Mouse (Mus musculus) kidney, embryonic 14.5 days (tissue): ENCODE data around the gene Ttc41. TPM values are rescaled to one million over a fixed set of nuclear protein-coding genes. Genes with fewer than 3 reads are reported as not detected.
A peak's percentile ranks its signal among the peaks of the same experiment; 100 is the strongest.

ENCODE experiments used
- ATAC-seq: fragments of 200-750 bp; cut with Nextera tagmentation; 2 replicates; pipeline ENCODE4 v1.8.0; 2017; ENCODE audit warnings: moderate number of reproducible peaks, mild to moderate bottlenecking, moderate TSS enrichment, moderate library complexity; ENCODE audit not compliant: low FRiP score, low TSS enrichment
- H3K27ac ChIP-seq: fragments of 300-500 bp; sonication (generic); 2 replicates; pipeline ENCODE4 v1.5.1; 2014; ENCODE audit warnings: low read depth, mild to moderate bottlenecking, low read length, moderate library complexity, mixed read lengths
- H3K27me3 ChIP-seq: fragments of 300-500 bp; sonication (generic); 2 replicates; pipeline ENCODE4 v1.6.1; 2014; ENCODE audit warnings: mild to moderate bottlenecking, low read length; ENCODE audit not compliant: control insufficient read depth, insufficient read depth
- H3K36me3 ChIP-seq: fragments of 300-500 bp; sonication (generic); 2 replicates; pipeline ENCODE4 v1.6.1; 2014; ENCODE audit warnings: low read length, mixed read lengths; ENCODE audit not compliant: control insufficient read depth, insufficient read depth
- H3K4me1 ChIP-seq: fragments of 300-500 bp; sonication (generic); 2 replicates; pipeline ENCODE4 v1.6.1; 2014; ENCODE audit warnings: low read length, mixed read lengths; ENCODE audit not compliant: control insufficient read depth, insufficient read depth
- H3K4me2 ChIP-seq: fragments of 300-500 bp; sonication (generic); replicated peaks from 2 replicates; pipeline ENCODE4 v1.6.1; 2014; ENCODE audit warnings: low read depth, mild to moderate bottlenecking, low read length
- H3K4me3 ChIP-seq: fragments of 300-500 bp; sonication (generic); 2 replicates; pipeline ENCODE4 v1.5.1; 2014; ENCODE audit warnings: mild to moderate bottlenecking, low read length
- H3K9ac ChIP-seq: fragments of 300-500 bp; sonication (generic); 2 replicates; pipeline ENCODE4 v1.6.1; 2014; ENCODE audit warnings: low read depth, mild to moderate bottlenecking, low read length, moderate library complexity
- H3K9me3 ChIP-seq: fragments of 300-500 bp; sonication (generic); 2 replicates; pipeline ENCODE4 v1.6.1; 2016; ENCODE audit warnings: low read length; ENCODE audit not compliant: control insufficient read depth
- WGBS: fragments of 180-500 bp; shearing (Covaris S2); extraction: QIAGEN DNeasy Blood & Tissue Kit; methylation state at CpG from one replicate; pipeline ENCODE4 v1.1.7; 2014; 5-methylcytosine and 5-hydroxymethylcytosine counted together
- polyA plus RNA-seq: library from polyadenylated mRNA; unstranded; fragments of >200 nt; fragmentation: Nextera tagmentation; extraction: Ambion mirVana; gene quantifications from 2 replicates; pipeline ENCODE4 v1.2.1, GENCODE M21; 2014

Gene Ttc41
- polyA plus RNA-seq, 1 experiment from 2014 or later, result 1.2 TPM

DNA sequence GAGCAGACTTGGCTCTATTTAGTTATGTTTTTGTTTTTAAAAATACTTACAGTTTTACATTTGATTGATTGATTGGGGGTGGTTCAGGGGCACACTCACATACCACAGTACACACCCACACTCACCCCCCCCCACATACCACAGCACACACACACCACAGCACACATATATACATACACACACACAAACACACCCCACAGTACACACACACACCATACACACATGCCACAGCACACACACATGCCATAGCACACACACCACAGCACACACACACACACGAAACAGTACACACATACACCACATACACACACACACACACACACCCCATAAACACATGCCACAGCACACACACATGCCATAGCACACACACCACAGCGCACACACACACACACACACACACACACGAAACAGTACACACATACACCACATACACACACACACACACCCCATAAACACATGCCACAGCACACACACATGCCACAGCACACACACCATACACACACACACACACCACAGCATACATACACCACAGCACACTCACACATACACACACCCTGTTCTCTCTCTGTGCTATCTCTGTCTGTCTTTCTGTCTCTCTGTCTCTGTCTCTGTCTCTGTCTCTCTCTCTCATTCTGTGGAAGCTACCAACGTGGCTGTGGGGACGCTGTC, 90.6 kb downstream of the Ttc41 start:
- Histone ChIP-seq H3K9ac (no peak overlapping the region), H3K27me3 (no peaks in the 10 kb centered on the region), H3K4me3 (no peak overlapping the region), H3K27ac (no peak overlapping the region), H3K4me1 (no peaks in the 10 kb centered on the region), H3K4me2 (no peak overlapping the region), H3K9me3 (no peaks in the 10 kb centered on the region), H3K36me3 (no peaks in the 10 kb centered on the region)
- WGBS, result 95% methylated on average over 5 of the region's 5 CpGs
- ATAC-seq, result no peak

GRCm38 (mm10) chr10:86807362-86807761, 101.8 kb downstream of the Ttc41 start:
- Histone ChIP-seq H3K27me3 (no peaks in the 10 kb centered on the region), H3K4me1 (peaks cover 9% of the 10 kb centered on the region; the same call in 1 of the 2 replicates), H3K9me3 (no peaks in the 10 kb centered on the region), H3K9ac (no peak overlapping the region), H3K27ac (no peak overlapping the region), H3K36me3 (no peaks in the 10 kb centered on the region), H3K4me2 (no peak overlapping the region), H3K4me3 (no peak overlapping the region)
- no peak for ATAC-seq
- 95% methylated on average over 1 of the region's 1 CpGs for WGBS

DNA sequence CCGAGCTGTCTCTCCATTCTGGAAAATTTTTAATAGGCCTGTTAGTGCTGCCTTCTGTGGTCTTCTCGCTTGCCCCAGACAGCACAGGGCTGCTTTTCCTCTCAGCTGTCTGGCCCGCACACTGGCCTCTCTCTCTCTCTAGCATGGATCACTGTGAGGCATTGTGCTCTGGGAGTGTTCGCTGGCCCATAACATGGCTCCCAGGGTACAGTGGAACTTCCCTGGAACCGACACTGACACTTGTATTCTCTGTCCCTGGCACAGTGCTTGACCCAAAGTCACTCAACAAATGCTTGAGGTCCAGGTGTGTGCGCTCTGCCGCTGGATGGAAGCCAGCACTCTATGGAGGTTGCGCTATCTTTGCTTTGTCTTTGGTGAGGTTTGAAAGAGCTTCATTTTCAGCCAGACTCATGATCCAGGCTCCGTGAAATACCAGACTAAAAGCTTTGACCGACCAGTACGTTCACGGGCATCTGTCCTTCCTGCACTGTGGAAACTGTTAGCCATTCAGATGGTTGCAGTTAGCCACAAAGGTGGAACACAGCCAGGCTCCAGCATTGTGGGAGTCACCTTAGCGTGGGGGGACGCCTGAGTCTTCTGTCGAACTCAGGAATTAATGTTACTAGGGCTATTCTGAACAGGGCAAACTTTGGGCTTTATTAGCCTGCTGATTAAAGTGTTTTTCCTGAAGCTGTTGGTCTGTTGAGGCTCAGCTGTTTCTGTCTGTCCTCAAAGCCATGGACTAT, 102.6 kb downstream of the Ttc41 start:
- H3K4me2 ChIP-seq, result no peak overlapping the region
- no peak overlapping the region for H3K9ac ChIP-seq
- no peak overlapping the region for H3K27ac ChIP-seq
- no peaks in the 10 kb centered on the region for H3K27me3 ChIP-seq
- ATAC-seq, result peak; percentile 77; the same call in 1 of the 2 replicates
- no peaks in the 10 kb centered on the region for H3K9me3 ChIP-seq
- no peaks in the 10 kb centered on the region for H3K36me3 ChIP-seq
- 61% methylated on average over 15 of the region's 15 CpGs for WGBS
- H3K4me3 ChIP-seq, result no peak overlapping the region
- peaks cover 9% of the 10 kb centered on the region; the same call in 1 of the 2 replicates for H3K4me1 ChIP-seq

DNA sequence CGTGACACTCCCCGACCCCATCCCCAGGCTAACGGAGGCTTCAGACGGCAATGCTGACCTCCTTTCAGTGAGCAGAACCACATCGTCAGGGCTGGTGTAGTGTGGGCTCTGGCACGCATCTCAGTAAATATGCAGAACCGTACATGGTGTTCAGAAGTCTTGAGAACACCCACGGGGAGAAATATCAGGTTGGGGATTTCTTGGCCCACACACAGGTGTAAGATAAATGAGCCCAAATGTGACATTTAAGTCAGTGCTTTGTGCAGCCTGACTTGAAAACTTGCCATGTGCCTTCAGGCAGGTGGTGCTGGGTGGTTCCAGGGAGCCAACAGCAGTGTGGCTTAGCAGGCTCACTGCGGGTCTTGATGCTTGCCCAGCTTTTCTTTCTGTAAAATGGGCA, 104.4 kb downstream of the Ttc41 start:
- Histone ChIP-seq H3K27ac (no peak overlapping the region), H3K9me3 (no peaks in the 10 kb centered on the region), H3K9ac (no peak overlapping the region), H3K36me3 (no peaks in the 10 kb centered on the region), H3K4me3 (no peak overlapping the region), H3K27me3 (no peaks in the 10 kb centered on the region), H3K4me2 (no peak overlapping the region), H3K4me1 (peaks cover 21% of the 10 kb centered on the region)
- 89% methylated on average over 9 of the region's 9 CpGs for WGBS
- no peak for ATAC-seq

DNA sequence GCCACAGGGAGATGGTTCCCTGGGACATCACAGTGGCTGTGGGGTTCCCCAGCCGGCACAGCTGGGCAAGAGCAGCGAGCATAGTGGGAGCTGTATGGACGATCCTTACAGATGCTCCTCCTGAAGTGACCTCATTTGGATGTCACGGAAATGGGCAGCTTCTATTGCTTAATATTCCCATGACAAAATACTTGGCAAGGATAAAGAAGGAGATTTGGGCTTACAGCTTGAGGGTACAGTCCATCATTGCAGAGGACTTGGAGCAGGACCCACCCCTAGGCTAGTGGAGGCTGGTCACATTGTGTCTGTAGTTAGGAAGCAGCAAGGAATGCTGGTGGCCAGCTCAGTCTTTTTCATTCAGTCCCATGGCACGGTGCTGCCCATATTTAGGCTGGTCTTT, 105.0 kb downstream of the Ttc41 start:
- Histone ChIP-seq H3K4me1 (peaks cover 28% of the 10 kb centered on the region), H3K27me3 (no peaks in the 10 kb centered on the region), H3K27ac (no peak overlapping the region), H3K9me3 (no peaks in the 10 kb centered on the region), H3K4me2 (no peak overlapping the region), H3K36me3 (no peaks in the 10 kb centered on the region), H3K4me3 (no peak overlapping the region), H3K9ac (no peak overlapping the region)
- 90% methylated on average over 5 of the region's 5 CpGs for WGBS
- ATAC-seq, result no peak

- Histone ChIP-seq H3K4me3 (no peak overlapping the region), H3K9me3 (no peaks in the 10 kb centered on the region), H3K4me2 (no peak overlapping the region; the same call in 1 of the 2 replicates), H3K36me3 (no peaks in the 10 kb centered on the region), H3K27me3 (no peaks in the 10 kb centered on the region), H3K9ac (no peak overlapping the region), H3K4me1 (peaks cover 31% of the 10 kb centered on the region), H3K27ac (peak overlapping the region; percentile 85)
- ATAC-seq, result peak; percentile 66
- 34% methylated on average over 19 of the region's 19 CpGs for WGBS
Measured at GRCm38 (mm10) chr10:86814292-86815131, 108.9 kb downstream of the Ttc41 start.

- no peak overlapping the region for H3K9ac ChIP-seq
- no peaks in the 10 kb centered on the region for H3K27me3 ChIP-seq
- no peak for ATAC-seq
- H3K9me3 ChIP-seq, result no peaks in the 10 kb centered on the region
- H3K4me1 ChIP-seq, result peaks cover 32% of the 10 kb centered on the region
- peak overlapping the region; percentile 85 for H3K27ac ChIP-seq
- no peak overlapping the region for H3K4me2 ChIP-seq
- no peak overlapping the region for H3K4me3 ChIP-seq
- 73% methylated on average over 7 of the region's 7 CpGs for WGBS
- H3K36me3 ChIP-seq, result no peaks in the 10 kb centered on the region
Measured at GRCm38 (mm10) chr10:86815133-86815532, 109.5 kb downstream of the Ttc41 start.

DNA sequence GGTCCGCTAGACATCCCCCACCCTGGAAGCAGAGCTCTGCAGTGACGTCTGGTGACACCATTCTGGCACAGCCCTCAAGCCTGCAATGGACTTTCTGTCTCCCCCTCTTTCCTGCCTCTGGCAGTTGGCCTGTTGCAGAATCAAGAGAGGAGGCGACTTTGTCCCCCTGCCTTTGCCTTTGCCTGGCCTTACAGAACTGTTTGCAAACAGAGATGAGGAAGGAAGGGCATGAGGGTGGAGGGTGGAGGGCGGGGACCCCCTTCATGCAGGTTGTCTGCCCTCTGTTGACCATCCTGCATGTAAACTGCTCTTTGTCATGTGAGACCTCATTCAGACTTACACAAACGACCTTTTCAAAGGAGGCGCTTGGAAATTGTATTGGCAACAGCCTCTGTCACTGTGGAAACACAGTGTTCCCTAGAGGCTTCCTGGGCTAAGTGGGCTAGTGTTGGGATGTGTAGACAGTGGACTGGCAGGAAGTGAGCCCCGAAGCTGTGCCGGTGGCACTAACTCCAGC, 114.1 kb downstream of the Ttc41 start:
- ATAC-seq, result no peak
- Histone ChIP-seq H3K27ac (no peak overlapping the region), H3K4me1 (peaks cover 22% of the 10 kb centered on the region), H3K9me3 (no peaks in the 10 kb centered on the region), H3K9ac (no peak overlapping the region), H3K36me3 (peaks cover 6% of the 10 kb centered on the region; the same call in 1 of the 2 replicates), H3K4me3 (no peak overlapping the region), H3K4me2 (no peak overlapping the region), H3K27me3 (no peaks in the 10 kb centered on the region)
- WGBS, result 51% methylated on average over 8 of the region's 8 CpGs
